Mouse (Mus musculus) liver, embryonic 15.5 days (tissue): Measurements from ENCODE around the gene Mmp2. TPM values are rescaled to one million over a fixed set of nuclear protein-coding genes. Genes with fewer than 3 reads are reported as not detected.
A peak's percentile ranks its signal among the peaks of the same experiment; 100 is the strongest.
"Not testable (repeated sequence)": the region's sequence is repeated elsewhere in the genome, so short reads cannot be mapped to it uniquely, and the experiment has no call there.

Source experiments
- ATAC-seq: fragments of 200-750 bp; cut with Nextera tagmentation; 2 replicates; pipeline ENCODE4 v1.8.0; 2017; ENCODE audit warnings: moderate number of reproducible peaks, mild to moderate bottlenecking, moderate library complexity; ENCODE audit not compliant: insufficient read depth
- H3K27ac ChIP-seq: fragments of 300-500 bp; sonication (generic); replicated peaks from 2 replicates; pipeline ENCODE4 v1.5.1; 2015; ENCODE audit warnings: mild to moderate bottlenecking, inconsistent platforms
- H3K27me3 ChIP-seq: fragments of 300-500 bp; sonication (generic); 2 replicates; pipeline ENCODE4 v1.6.1; 2015; ENCODE audit warnings: mild to moderate bottlenecking, inconsistent platforms
- H3K36me3 ChIP-seq: fragments of 300-500 bp; sonication (generic); replicated peaks from 2 replicates; pipeline ENCODE4 v1.6.1; 2015; ENCODE audit warnings: moderate library complexity, mild to moderate bottlenecking, inconsistent platforms
- H3K4me1 ChIP-seq: fragments of 300-500 bp; sonication (generic); replicated peaks from 2 replicates; pipeline ENCODE4 v1.6.1; 2015; ENCODE audit warnings: inconsistent platforms
- H3K4me2 ChIP-seq: fragments of 300-500 bp; sonication (generic); 2 replicates; pipeline ENCODE4 v1.6.1; 2015; ENCODE audit warnings: moderate library complexity, mild to moderate bottlenecking, inconsistent platforms
- H3K4me3 ChIP-seq: fragments of 300-500 bp; sonication (generic); replicated peaks from 2 replicates; pipeline ENCODE4 v1.5.1; 2015; ENCODE audit warnings: mild to moderate bottlenecking, inconsistent platforms
- H3K9ac ChIP-seq: fragments of 300-500 bp; sonication (generic); 2 replicates; pipeline ENCODE4 v1.6.1; 2015; ENCODE audit warnings: moderate library complexity, mild to moderate bottlenecking, inconsistent platforms
- H3K9me3 ChIP-seq: fragments of 300-500 bp; sonication (generic); replicated peaks from 2 replicates; pipeline ENCODE4 v1.6.1; 2016; ENCODE audit warnings: inconsistent platforms
- WGBS: fragments of 180-500 bp; shearing (Covaris S2); methylation state at CpG from one replicate; pipeline ENCODE4 v1.1.7; 2015; ENCODE audit warnings: mixed read lengths; ENCODE audit not compliant: insufficient replicate concordance; 5-methylcytosine and 5-hydroxymethylcytosine counted together
- polyA plus RNA-seq: library from polyadenylated mRNA; unstranded; fragments of >200 nt; fragmentation: Nextera tagmentation; extraction: Ambion mirVana; gene quantifications from 2 replicates; pipeline ENCODE4 v1.2.1, GENCODE M21; 2015

The Mmp2 gene
- polyA plus RNA-seq = 9.5 and 10.7 TPM in 2 replicates

- H3K9ac ChIP-seq = no peak within 1 kb of the TSS
- peaks cover 19% of the 10 kb centered on the region for H3K27me3 ChIP-seq
- peak within 1 kb of the TSS; percentile 36 for H3K4me2 ChIP-seq
- WGBS = 2% methylated on average over 35 of the region's 37 CpGs
- H3K4me1 ChIP-seq = no peaks in the 10 kb centered on the region
- H3K27ac ChIP-seq = no peak within 1 kb of the TSS
- ATAC-seq = no peak
- H3K9me3 ChIP-seq = no peaks in the 10 kb centered on the region
- no peaks in the 10 kb centered on the region for H3K36me3 ChIP-seq
- H3K4me3 ChIP-seq = peak within 1 kb of the TSS; percentile 26; the same call in 1 of the 2 replicates
These were observed at the start of gene Mmp2 for GRCm38 (mm10) chr8:92827243-92828034. Gene Mmp2 (plus strand): TSS chr8:92827291.

DNA sequence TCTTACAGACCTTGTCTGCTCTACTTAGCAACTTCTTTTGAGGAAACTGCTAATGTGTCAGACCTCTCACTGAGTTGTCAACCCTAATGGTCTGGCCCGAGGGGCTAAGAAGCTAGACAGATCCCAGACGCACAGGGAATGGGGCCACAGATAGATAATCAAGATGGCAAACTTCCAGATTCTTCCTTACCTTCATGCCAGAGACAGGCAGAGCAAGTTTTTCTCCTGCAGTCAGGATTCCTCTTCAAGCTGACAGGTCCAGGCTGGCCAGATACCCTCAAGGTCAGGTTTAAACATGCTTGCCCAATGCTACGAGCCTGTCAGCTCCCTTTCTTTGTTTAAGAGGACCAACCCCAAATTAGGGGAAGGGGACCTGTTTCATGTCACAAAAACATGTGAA, 46.1 kb upstream of the Mmp2 start:
- Histone ChIP-seq H3K27ac (no peak overlapping the region), H3K4me2 (no peak overlapping the region)

DNA sequence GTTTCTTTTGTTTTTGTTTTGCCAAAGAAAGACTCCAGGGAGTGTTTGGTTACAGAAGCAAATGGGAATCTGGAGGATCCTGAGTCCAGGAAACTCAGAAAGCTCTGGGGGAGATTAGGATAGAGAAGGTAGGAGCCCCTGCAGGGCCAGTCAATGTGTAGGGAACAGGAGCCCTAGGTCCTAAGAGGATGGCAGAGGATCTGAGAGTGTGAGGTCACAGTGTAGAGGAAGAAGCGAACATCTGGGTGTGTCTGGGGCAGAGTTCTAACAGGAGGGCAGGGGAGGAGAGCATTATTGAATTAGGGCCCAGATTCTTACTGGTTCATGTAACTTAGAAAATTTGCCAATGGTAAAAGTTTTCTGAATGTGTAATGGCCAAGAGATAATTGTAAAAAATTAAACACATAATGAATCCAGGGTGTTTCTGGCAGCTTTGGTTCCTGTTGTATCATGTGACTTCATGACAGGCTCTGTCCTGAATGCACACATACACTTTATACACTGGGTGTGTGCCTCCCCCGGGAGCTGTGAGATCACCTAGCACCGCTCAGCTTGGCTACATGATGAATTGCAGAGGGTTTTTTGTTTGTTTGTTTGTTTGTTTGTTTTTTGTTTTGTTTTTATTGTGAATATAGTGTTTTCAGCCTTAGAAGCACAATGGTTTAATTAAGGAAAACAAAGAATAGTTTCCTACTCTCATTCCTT, 43.0 kb upstream of the Mmp2 start:
- no peak overlapping the region for H3K4me3 ChIP-seq
- H3K27ac ChIP-seq = no peak overlapping the region
- no peak overlapping the region for H3K4me2 ChIP-seq
- H3K9ac ChIP-seq = no peak overlapping the region
- no peaks in the 10 kb centered on the region for H3K27me3 ChIP-seq
- WGBS = 54% methylated on average over 3 of the region's 3 CpGs
- no peak for ATAC-seq
- no peaks in the 10 kb centered on the region for H3K9me3 ChIP-seq
- H3K4me1 ChIP-seq = no peaks in the 10 kb centered on the region
- no peaks in the 10 kb centered on the region for H3K36me3 ChIP-seq

More for the DNA sequence above, 46.1 kb upstream of the Mmp2 start:
- H3K9ac ChIP-seq = no peak overlapping the region
- ATAC-seq = no peak
- H3K9me3 ChIP-seq = no peaks in the 10 kb centered on the region
- H3K27me3 ChIP-seq = no peaks in the 10 kb centered on the region
- H3K4me1 ChIP-seq = no peaks in the 10 kb centered on the region
- no peaks in the 10 kb centered on the region for H3K36me3 ChIP-seq
- WGBS = 48% methylated on average over 3 of the region's 3 CpGs
- no peak overlapping the region for H3K4me3 ChIP-seq

DNA sequence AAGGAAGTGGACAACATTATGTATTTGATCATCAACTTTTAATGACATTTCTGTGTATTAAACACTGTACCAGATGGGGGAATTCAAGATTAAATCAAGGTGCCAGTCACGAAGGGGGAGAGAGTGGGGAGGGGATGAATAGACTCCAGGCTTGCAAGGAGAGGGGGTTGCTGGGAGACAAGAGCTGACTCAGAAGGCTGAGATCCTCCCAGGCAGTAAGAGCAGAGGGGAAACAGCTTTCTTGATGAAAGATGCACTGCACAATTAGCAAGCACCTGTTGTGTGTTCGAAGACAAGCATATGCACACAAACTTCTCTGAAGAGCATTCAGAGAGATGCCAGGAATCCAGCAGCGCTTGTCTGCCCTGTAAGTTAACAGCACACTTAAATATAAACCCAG, 36.3 kb upstream of the Mmp2 start:
- Histone ChIP-seq H3K4me3 (no peak overlapping the region), H3K9me3 (no peaks in the 10 kb centered on the region), H3K9ac (no peak overlapping the region), H3K4me2 (no peak overlapping the region), H3K27me3 (no peaks in the 10 kb centered on the region), H3K27ac (no peak overlapping the region), H3K4me1 (no peaks in the 10 kb centered on the region), H3K36me3 (no peaks in the 10 kb centered on the region)
- ATAC-seq = no peak
- 52% methylated on average over 3 of the region's 3 CpGs for WGBS

DNA sequence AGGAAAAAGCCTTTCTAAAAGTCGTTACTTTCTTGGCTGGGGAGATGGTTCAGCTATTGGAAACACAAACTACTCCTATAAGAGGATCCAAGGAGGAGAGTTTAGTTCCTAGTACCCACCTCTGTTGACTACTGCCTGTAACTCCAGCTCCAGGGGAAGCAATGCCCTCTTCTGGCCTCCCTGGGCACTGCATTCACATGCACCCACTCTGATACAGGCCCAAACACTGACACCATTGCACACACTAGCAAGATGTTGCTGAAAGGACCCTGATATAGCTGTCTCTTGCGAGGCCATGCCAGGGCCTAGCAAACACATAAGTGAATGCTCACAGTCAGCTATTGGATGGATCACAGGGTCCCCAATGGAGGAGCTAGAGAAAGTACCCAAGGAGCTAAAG, 35.1 kb upstream of the Mmp2 start:
- H3K4me1 ChIP-seq, H3K9me3 ChIP-seq, H3K4me2 ChIP-seq, H3K27ac ChIP-seq, H3K9ac ChIP-seq, H3K36me3 ChIP-seq, ATAC-seq, H3K4me3 ChIP-seq, H3K27me3 ChIP-seq: not testable (repeated sequence)
- 48% methylated on average over 2 of the region's 2 CpGs for WGBS

GRCm38 (mm10) chr8:92793852-92794580, 33.1 kb upstream of the Mmp2 start:
- H3K4me1 ChIP-seq = no peaks in the 10 kb centered on the region
- 27% methylated on average over 14 of the region's 14 CpGs for WGBS
- no peak overlapping the region for H3K4me3 ChIP-seq
- H3K36me3 ChIP-seq = no peaks in the 10 kb centered on the region
- no peak overlapping the region for H3K9ac ChIP-seq
- ATAC-seq = no peak
- H3K4me2 ChIP-seq = no peak overlapping the region
- no peaks in the 10 kb centered on the region for H3K27me3 ChIP-seq
- no peaks in the 10 kb centered on the region for H3K9me3 ChIP-seq
- H3K27ac ChIP-seq = no peak overlapping the region

DNA sequence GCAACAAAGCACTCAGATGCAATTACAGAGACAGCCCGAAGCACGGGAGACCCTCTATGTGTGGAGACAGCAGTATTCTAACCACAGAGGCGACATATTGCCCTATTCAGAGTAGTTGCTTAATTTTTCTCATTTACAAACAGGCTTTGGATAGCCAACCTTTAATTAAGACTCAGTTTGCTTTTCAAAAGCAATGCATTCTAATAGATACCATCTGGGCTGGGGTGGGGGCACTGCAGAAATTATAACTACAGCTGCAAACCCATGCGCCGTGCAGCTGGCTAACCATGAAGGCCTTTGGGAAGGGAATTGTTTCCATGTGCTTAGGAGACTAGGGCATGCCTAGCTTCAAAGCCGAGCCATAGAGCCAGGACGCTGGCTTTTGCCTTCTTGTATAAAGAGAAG, 29.6 kb upstream of the Mmp2 start:
- H3K4me3 ChIP-seq = no peak overlapping the region
- H3K36me3 ChIP-seq = no peaks in the 10 kb centered on the region
- H3K9me3 ChIP-seq = no peaks in the 10 kb centered on the region
- no peak for ATAC-seq
- 68% methylated on average over 7 of the region's 7 CpGs for WGBS
- no peak overlapping the region for H3K4me2 ChIP-seq
- H3K9ac ChIP-seq = no peak overlapping the region
- H3K4me1 ChIP-seq = no peaks in the 10 kb centered on the region
- H3K27ac ChIP-seq = no peak overlapping the region
- H3K27me3 ChIP-seq = no peaks in the 10 kb centered on the region

GRCm38 (mm10) chr8:92799406-92799805, 27.7 kb upstream of the Mmp2 start:
- WGBS = 70% methylated on average over 11 of the region's 11 CpGs
- no peak for ATAC-seq
- Histone ChIP-seq H3K4me2 (no peak overlapping the region), H3K4me3 (no peak overlapping the region), H3K36me3 (no peaks in the 10 kb centered on the region), H3K27ac (no peak overlapping the region), H3K4me1 (no peaks in the 10 kb centered on the region), H3K9me3 (no peaks in the 10 kb centered on the region), H3K27me3 (no peaks in the 10 kb centered on the region), H3K9ac (no peak overlapping the region)

DNA sequence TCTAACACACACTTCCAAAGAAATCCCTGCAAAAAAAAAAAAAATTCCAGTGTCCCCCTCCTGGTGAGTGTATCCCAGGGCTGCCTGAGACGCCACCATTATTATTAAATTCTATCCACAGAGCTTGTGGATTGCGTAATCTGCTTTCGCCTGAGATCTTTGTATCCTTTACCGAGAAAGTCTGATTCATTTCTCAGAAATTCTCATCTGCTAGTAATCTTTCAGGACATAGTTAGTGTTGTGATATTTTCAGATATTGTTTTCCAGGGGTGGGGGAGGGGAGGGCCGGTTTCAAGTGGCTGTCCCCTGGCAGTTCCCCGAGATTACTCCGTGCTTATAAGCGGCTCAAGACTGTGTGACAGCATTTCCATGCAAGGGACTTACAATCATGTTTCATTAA, 25.9 kb upstream of the Mmp2 start:
- Histone ChIP-seq H3K27me3 (no peaks in the 10 kb centered on the region), H3K27ac (no peak overlapping the region), H3K9ac (no peak overlapping the region), H3K4me1 (no peaks in the 10 kb centered on the region), H3K36me3 (no peaks in the 10 kb centered on the region), H3K4me2 (no peak overlapping the region), H3K4me3 (no peak overlapping the region), H3K9me3 (no peaks in the 10 kb centered on the region)
- no peak for ATAC-seq
- 62% methylated on average over 8 of the region's 8 CpGs for WGBS

DNA sequence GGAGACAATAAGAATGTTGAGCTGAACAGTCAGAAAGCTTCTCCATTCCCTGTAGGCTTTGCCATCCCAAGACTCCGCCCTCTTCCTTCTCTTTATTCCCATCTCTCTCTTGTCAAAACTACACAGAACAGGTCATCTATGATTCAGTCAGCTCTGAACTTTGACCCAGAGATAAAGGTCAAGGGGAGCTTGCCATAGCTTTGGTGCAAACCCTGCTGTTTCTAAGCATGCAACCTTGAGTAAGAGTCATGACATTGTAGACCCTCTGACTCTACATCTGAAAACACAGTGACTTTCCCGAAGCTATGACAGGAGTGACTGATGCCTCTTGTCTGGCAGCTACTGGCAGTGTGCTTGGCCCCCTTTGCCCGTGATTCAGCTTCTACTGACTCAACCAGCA, 24.5 kb upstream of the Mmp2 start:
- H3K4me1 ChIP-seq = no peaks in the 10 kb centered on the region
- no peak overlapping the region for H3K9ac ChIP-seq
- no peak overlapping the region for H3K27ac ChIP-seq
- H3K36me3 ChIP-seq = no peaks in the 10 kb centered on the region
- H3K4me2 ChIP-seq = no peak overlapping the region
- no peak overlapping the region for H3K4me3 ChIP-seq
- ATAC-seq = no peak
- no peaks in the 10 kb centered on the region for H3K27me3 ChIP-seq
- WGBS = 67% methylated on average over 3 of the region's 3 CpGs
- no peaks in the 10 kb centered on the region for H3K9me3 ChIP-seq

DNA sequence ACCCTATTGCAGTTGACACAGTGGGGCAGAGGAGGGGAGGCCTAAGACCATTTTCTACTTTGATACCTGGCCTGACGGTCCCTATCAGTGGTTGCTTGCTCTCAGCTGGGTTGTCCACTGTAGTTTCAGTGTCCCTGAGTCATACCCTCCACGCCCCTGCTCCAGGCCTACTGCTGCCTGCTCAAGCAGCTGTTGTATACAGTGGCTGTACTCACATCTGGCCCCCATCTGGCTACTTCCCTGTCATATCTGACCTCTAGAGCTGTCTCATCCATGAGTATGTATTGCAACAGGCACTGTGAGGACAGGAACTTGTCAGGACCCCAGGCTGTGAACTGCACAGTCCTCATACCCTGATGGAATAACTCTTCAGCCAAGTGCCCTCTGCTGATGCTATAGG, 14.3 kb upstream of the Mmp2 start:
- no peaks in the 10 kb centered on the region for H3K4me1 ChIP-seq
- no peak for ATAC-seq

More for the DNA sequence above, 14.3 kb upstream of the Mmp2 start:
- H3K9ac ChIP-seq = no peak overlapping the region
- no peaks in the 10 kb centered on the region for H3K9me3 ChIP-seq
- H3K4me3 ChIP-seq = no peak overlapping the region
- 45% methylated on average over 2 of the region's 2 CpGs for WGBS
- H3K27ac ChIP-seq = no peak overlapping the region
- no peaks in the 10 kb centered on the region for H3K27me3 ChIP-seq
- H3K36me3 ChIP-seq = no peaks in the 10 kb centered on the region
- H3K4me2 ChIP-seq = no peak overlapping the region
